Mouse (Mus musculus): ENCODE measurements around the gene Gm20737. TPM values are rescaled to one million over a fixed set of nuclear protein-coding genes. Genes with fewer than 3 reads are reported as not detected.

Gene Gm20737
- not detected for polyA plus RNA-seq (2017; shearing (Covaris generic))

GRCm38 (mm10) chrY:10535942-10536341 is at the start of gene Gm20737:
Gm20737 (minus strand) TSS chrY:10536042.

GRCm38 (mm10) chrY:10553153-10553552 is 17.3 kb upstream of the Gm20737 start, which contains the start of gene Gm21775:
Gm21775 (plus strand) TSS chrY:10553453.

Other genes starting within 250 kb of the Gm20737 start
- not detected for gene Gm20834, start 211.5 kb downstream of the Gm20737 start, polyA plus RNA-seq (2017; shearing (Covaris generic))
- not detected for gene Gm28510, start 123.3 kb downstream of the Gm20737 start, polyA plus RNA-seq (2017; shearing (Covaris generic))
- gene Gm21775, start 17.4 kb upstream of the Gm20737 start, polyA plus RNA-seq (2017; shearing (Covaris generic)) = not detected
- gene Gm21900, start 80.3 kb upstream of the Gm20737 start, polyA plus RNA-seq (2017; shearing (Covaris generic)) = not detected
- gene Gm20777, start 216.4 kb upstream of the Gm20737 start, polyA plus RNA-seq (2017; shearing (Covaris generic)) = not detected

All from inflammation-experienced regulatory T-cells (primary cell).